Mouse (Mus musculus): Measurements from ENCODE around the gene Sertad2.

Sertad2 gene

DNA sequence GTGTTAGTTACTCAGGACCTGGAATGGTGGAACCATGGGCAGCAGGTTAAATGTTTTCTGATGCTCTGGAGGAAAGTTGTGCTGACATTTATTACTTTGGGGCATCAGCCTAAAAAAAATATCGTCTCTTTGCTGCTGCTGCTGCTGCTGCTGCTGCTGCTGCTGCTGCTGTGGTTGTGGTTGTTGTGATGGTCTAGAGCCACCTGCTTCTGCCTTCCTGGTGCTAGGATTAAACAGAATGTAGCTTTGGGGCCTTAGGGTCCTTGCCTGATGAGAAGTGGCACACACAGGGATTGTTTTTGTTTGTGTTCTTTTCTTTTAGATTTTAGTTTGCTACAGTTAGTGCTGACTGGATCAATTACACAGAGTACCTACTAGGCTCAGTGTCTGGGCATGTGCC lies 101.1 kb downstream of the Sertad2 start:
- no peak for DNase-seq (ENCODE audit: low spot score in 2 of 2)

DNA sequence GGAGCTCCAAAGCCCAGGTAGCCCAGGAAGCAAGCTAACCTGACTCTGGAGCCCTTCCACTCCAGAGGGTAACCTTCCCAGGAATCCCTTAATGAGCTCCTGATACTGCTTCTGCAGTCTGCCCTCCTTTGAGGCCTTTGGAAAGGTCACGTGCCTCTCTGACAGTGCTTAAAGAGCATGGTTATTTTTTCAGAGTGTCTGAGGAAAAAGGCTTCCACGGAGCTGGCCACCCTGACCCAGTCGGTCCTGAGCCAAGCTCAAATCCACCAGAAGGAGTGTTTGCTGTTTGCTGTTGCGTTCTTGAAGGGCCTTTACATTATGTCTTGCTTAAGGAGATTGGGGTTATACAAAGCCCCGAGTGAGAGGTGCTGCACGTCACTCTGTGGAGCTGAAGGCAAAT lies 101.8 kb downstream of the Sertad2 start:
- no peak for DNase-seq (ENCODE audit: low spot score in 2 of 2)

DNA sequence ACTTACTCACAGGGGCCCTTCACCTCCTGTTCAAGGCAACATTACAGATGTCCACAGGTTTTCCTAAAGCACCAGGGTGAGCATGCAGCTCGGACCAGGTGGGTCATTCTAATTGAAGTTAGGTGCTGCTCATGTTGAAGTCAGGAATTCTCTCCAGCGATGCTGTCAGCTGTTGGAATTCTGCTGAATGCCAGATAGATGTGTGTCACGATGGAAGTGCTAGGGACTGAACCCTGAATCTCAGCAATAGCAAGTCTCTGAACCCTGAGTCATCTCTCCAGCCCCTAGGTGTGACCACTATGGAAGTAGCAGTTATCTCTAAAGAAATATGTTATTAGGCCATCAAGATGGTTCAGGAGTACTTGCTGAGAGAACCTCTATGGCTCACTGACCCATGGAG lies 102.5 kb downstream of the Sertad2 start:
- DNase-seq (ENCODE audit: low spot score in 2 of 2) = no peak

DNA sequence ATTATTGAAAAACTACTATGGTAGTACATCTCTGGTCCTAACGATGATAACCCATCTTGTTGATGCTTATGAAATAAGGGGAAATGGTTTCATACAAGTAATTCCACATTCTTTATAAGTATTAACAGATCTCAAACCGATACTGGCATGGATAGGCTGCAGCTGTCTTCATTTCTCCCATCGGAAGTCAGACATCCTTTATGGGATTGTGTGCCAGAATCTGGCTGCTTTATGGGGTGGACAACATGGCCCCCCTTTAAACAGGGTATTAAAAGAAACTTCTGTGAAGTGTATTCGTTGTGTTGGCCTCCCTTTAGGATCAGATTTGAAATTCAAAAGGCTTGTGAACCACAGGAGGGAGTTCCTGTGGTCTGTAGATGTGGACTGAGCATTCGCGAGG lies 103.1 kb downstream of the Sertad2 start:
- DNase-seq (ENCODE audit: low spot score in 2 of 2) = no peak

DNA sequence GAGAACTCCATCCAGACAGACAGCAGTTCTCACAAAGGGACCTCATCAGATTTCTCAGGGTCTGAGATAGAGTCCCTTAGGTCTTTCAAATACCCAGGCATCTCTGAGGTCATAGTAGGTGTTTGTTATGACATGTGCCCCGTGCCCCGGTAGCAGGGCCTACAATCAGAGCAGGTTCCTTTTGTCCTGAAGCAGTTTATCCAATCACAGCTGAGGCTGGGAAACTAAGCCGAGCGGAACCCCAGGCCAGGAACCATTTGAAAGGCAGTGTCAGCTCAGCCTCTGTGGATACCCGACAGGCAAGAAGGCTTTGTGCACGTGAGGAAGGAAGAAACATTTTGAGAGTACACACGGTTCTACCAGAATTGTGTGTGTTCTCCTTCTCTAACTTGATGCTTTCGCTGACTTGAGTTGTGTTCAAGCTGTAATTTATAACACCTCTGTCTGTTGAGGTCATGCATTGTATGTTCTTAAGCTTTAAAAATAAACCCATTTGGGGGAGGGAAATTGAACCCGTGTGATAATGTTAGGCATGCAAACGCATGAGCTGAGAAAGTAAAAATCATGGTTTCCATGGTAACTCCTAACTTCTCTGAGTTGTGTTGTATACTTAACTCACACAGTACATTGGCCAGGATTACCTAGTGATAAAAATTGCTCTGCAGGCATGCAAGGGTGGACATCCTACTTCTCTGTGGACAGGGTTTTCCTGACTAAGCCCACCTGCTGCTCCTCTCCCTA lies 104.1 kb downstream of the Sertad2 start:
- DNase-seq (ENCODE audit: low spot score in 2 of 2) = no peak

- DNase-seq (ENCODE audit: low spot score in 2 of 2) = peak in 1 of 2 experiments; percentile 30
Measured at GRCm38 (mm10) chr11:20647902-20648625, 105.0 kb downstream of the Sertad2 start.

DNA sequence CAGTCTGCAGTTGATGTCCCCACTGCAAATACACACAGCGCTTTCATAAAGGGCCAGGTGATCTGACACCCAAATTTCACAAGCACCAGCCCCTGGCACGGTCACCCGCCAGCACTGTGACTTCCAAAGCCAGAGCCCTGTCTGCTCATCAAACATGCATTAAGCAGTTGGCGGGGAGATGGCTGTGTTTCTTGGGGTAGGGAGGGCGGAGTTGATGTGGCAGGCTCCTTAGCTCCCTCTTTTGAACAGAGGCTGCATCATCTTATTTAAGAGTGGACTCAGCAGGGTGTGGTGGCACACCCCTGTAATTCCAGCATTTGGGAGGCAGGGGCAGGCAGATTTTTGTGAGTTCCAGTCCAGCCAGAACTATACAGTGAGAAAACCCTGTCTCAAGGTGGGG lies 106.4 kb downstream of the Sertad2 start:
- DNase-seq (ENCODE audit: low spot score in 2 of 2) = no peak

- DNase-seq (ENCODE audit: low spot score in 2 of 2) = no peak
Measured at GRCm38 (mm10) chr11:20650006-20650639, 107.1 kb downstream of the Sertad2 start.

DNA sequence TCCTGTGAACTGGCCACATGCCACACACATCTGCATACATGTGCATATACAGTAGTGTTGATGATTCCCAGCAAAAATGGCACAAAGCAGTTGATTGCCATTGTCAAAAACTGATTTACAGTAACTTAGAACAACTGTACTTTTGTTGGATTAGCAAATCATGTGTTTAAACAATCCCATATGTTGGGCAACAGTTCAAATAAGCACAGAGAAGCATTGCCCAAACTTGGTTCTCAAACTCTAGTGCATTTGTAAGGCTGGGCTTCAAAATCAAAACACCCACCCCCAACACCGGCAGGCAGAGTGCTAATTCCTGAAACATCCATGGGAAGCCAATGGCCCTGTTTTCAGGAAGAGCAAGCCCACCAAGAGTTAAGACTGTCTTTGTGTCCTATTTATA lies 108.1 kb downstream of the Sertad2 start:
- no peak for DNase-seq (ENCODE audit: low spot score in 2 of 2)

- DNase-seq (ENCODE audit: low spot score in 2 of 2) = peak in 1 of 2 experiments; percentile 56
Measured at GRCm38 (mm10) chr11:20655795-20656710, 113.0 kb downstream of the Sertad2 start.

DNA sequence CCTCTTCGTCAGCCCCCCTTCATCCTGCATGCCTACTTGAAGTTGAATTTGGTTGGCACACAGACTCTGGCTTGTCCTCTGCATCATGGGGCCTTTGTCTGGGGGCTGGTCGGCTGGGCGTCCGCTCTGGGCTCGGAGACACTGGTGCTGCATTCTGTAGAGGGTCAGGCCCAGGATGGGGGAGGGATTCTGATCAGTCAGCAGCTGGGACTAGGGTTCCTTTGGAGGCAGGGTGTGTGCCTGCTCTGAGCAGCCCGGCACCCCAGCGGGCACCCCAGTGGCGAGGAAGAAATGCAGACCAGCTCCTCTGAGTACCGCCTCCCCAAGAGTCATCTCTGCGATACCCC lies 113.6 kb downstream of the Sertad2 start:
- DNase-seq (ENCODE audit: low spot score in 2 of 2) = peak in 1 of 2 experiments; percentile 25

GRCm38 (mm10) chr11:20659094-20659493 lies 116.0 kb downstream of the Sertad2 start:
- no peak for DNase-seq (ENCODE audit: low spot score in 2 of 2)

DNA sequence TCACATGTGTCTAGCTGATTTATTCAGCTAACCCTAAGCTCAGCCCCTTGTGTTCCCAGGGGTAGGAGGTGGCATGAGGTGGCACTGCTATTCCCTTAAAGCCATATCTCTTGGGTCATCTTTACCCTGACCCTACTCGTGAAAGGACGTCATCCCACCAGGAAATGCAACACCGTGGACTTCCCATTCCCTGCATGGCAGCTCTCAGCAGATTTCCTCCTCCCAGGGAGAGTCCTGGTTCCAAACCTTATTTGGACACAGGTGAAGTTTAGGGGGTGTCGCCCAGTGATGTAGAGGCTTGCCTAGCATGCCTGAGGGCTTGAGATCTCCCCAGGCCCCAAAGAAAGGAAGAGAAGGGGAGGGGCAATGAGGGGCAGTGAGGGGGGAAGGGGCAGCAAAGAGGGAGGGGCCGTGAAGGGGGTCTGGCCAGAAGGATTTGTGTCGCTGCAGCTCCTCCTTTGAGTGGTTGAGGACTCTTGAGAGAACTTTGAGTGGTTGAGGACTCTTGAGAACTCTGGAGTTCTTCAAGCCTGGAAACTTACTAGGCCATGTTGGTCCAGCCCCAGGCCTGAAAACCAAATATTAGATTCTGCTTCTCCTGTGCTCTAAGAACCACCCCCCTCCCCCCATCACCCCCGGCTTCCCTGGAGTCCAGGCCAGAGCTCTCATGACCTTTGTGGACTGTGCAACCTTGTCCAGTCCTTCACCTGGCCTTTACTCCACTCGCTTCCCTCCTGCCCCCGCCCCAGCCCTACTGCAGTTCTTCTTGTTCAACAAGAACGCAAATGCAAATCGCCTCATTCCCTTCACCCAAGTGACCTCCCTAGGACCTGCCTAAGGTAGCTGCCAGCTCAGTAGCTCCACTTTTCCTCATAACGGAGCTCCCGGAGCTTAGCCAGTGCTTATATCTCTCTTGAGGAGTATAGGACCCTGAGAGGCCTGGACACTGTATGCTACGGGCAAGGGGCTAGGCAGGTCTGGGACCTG lies 117.4 kb downstream of the Sertad2 start:
- no peak for DNase-seq (ENCODE audit: low spot score in 2 of 2)

- no peak for DNase-seq (ENCODE audit: low spot score in 2 of 2)
Measured at GRCm38 (mm10) chr11:20661652-20662051, 118.6 kb downstream of the Sertad2 start.

- no peak for DNase-seq (ENCODE audit: low spot score in 2 of 2)
Measured at GRCm38 (mm10) chr11:20662811-20663210, 119.8 kb downstream of the Sertad2 start.

GRCm38 (mm10) chr11:20663580-20664198 lies 120.6 kb downstream of the Sertad2 start:
- DNase-seq (ENCODE audit: low spot score in 2 of 2) = no peak

GRCm38 (mm10) chr11:20664878-20665277 lies 121.8 kb downstream of the Sertad2 start:
- DNase-seq (ENCODE audit: low spot score in 2 of 2) = no peak

DNA sequence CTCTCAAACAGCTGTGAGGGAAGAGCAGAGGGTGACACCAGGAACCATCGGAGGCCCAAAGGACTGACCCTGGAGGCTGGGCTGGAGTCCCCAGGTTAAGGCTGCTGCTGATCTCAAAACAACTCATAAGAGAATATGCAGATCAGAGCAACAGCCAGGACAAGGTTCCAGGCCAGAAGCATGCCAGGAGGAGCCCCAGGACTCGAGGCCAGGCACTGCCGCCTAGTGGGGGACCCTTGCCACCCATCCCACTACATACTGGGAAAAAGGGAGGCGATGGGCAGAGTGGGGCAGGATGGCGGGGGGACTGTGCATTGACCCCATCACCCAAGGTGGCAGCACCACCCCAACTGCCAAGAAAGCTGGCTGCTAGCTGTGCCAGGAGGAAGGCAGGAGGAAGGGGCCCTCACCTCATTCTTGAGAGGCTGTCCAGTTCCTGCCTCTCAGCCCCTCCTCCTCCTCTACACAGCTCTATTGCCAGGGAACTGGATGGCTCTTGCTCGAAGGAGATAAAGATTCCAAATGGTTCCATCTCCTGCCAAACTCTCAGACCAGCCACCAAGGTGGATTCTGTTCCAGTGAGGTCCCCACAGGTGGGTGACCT lies 128.8 kb downstream of the Sertad2 start:
- no peak for DNase-seq (ENCODE audit: low spot score in 2 of 2)

DNA sequence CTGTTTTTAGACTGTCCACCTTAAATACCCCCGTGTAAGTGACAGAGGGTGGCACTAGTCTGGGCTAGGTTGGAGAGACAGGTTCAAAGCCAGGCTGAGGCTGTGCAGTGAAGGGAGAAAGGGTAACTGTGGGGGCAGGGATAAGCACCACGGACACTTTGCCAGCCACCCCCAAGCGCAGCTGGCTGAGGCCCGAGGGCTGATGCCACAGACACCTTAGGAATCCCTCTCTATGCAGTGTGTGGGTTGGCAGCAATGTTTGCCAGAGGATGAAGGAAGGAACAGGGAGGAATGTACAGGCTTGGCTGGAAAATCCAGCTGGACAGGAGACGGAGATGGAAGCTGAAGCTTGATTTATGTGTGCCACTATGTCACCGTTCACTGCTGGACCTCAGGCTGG lies 129.5 kb downstream of the Sertad2 start:
- DNase-seq (ENCODE audit: low spot score in 2 of 2) = no peak

DNA sequence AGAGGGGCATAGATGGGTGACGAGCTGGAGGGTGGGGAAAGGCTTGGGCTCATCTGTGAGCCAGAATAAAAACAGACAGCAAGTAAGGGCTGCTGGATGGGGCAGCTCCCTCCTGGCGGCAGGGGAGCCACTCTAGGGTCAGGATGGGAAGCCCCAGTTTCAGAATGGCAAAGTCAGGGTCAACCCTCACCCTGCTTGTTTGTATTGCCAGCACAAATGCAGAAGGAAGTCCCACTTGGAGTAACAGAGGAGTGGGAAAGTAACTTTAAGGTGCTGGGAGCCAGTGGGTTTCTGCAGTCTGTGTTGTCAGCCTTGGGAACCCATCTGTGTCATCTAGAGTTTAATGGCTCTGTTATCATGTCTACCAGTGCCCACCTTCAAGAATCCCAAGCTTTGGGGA lies 136.3 kb downstream of the Sertad2 start:
- no peak for DNase-seq (ENCODE audit: low spot score in 2 of 2)
